Mouse (Mus musculus): ENCODE measurements at regions not wholly inside any gene's neighbourhood (a gene's known extent, or its start where the extent isn't known, plus 50 kb on each side); places are given as distances from the start of the nearest gene placed in this dataset.
A peak's percentile ranks its signal among the peaks of the same experiment; 100 is the strongest.

- no peak for DNase-seq (ENCODE audit: low read depth, low spot score)
Observed at GRCm38 (mm10) chr2:117811931-117812330, 299.7 kb upstream of the Thbs1 start.

- DNase-seq (ENCODE audit: low read depth, low spot score): no peak
Observed at GRCm38 (mm10) chr2:117819701-117820225, 291.9 kb upstream of the Thbs1 start.

- no peak for DNase-seq (ENCODE audit: low read depth, low spot score)
Observed at GRCm38 (mm10) chr2:117820708-117821107, 291.0 kb upstream of the Thbs1 start.

GRCm38 (mm10) chr2:117825088-117825487 lies 286.6 kb upstream of the Thbs1 start:
- no peak for DNase-seq (ENCODE audit: low read depth, low spot score)

GRCm38 (mm10) chr2:117827278-117827677 lies 284.4 kb upstream of the Thbs1 start:
- no peak for DNase-seq (ENCODE audit: low read depth, low spot score)

GRCm38 (mm10) chr2:117838387-117838786 lies 273.3 kb upstream of the Thbs1 start:
- peak; percentile 44 for DNase-seq (ENCODE audit: low read depth, low spot score)

- peak; percentile 72 for DNase-seq (ENCODE audit: low read depth, low spot score)
Observed at GRCm38 (mm10) chr2:117840406-117840805, 271.3 kb upstream of the Thbs1 start.

GRCm38 (mm10) chr2:117842309-117842986 lies 269.2 kb upstream of the Thbs1 start:
- DNase-seq (ENCODE audit: low read depth, low spot score): no peak

- DNase-seq (ENCODE audit: low read depth, low spot score): no peak
Observed at GRCm38 (mm10) chr2:117852442-117852841, 259.2 kb upstream of the Thbs1 start.

GRCm38 (mm10) chr2:117862301-117862700 lies 249.4 kb upstream of the Thbs1 start:
- DNase-seq (ENCODE audit: low read depth, low spot score): no peak

GRCm38 (mm10) chr2:117865119-117865518 lies 246.6 kb upstream of the Thbs1 start:
- DNase-seq (ENCODE audit: low read depth, low spot score): no peak

GRCm38 (mm10) chr2:117866946-117867345 lies 244.7 kb upstream of the Thbs1 start:
- peak; percentile 26 for DNase-seq (ENCODE audit: low read depth, low spot score)

- DNase-seq (ENCODE audit: low read depth, low spot score): no peak
Observed at GRCm38 (mm10) chr2:117867409-117867808, 244.3 kb upstream of the Thbs1 start.

GRCm38 (mm10) chr2:117868857-117869256 lies 242.8 kb upstream of the Thbs1 start:
- no peak for DNase-seq (ENCODE audit: low read depth, low spot score)

- no peak for DNase-seq (ENCODE audit: low read depth, low spot score)
Observed at GRCm38 (mm10) chr2:117871507-117872282, 240.0 kb upstream of the Thbs1 start.

- no peak for DNase-seq (ENCODE audit: low read depth, low spot score)
Observed at GRCm38 (mm10) chr2:117877816-117878215, 233.9 kb upstream of the Thbs1 start.

GRCm38 (mm10) chr2:117882136-117882535 lies 229.5 kb upstream of the Thbs1 start:
- DNase-seq (ENCODE audit: low read depth, low spot score): no peak

- no peak for DNase-seq (ENCODE audit: low read depth, low spot score)
Observed at GRCm38 (mm10) chr2:117882890-117883289, 228.8 kb upstream of the Thbs1 start.

- no peak for DNase-seq (ENCODE audit: low read depth, low spot score)
Observed at GRCm38 (mm10) chr2:117886516-117886915, 225.2 kb upstream of the Thbs1 start.

GRCm38 (mm10) chr2:117901311-117901710 lies 210.4 kb upstream of the Thbs1 start:
- no peak for DNase-seq (ENCODE audit: low read depth, low spot score)

- no peak for DNase-seq (ENCODE audit: low read depth, low spot score)
Observed at GRCm38 (mm10) chr2:117902837-117903236, 208.8 kb upstream of the Thbs1 start.

- no peak for DNase-seq (ENCODE audit: low read depth, low spot score)
Observed at GRCm38 (mm10) chr2:117903705-117904104, 208.0 kb upstream of the Thbs1 start.

GRCm38 (mm10) chr2:117906509-117906908 lies 205.2 kb upstream of the Thbs1 start:
- no peak for DNase-seq (ENCODE audit: low read depth, low spot score)

Data from skeletal muscle tissue, adult 2 months (tissue).